Mouse (Mus musculus): ENCODE data around the gene Sectm1a. TPM values are rescaled to one million over a fixed set of nuclear protein-coding genes. Genes with fewer than 3 reads are reported as not detected.
"Not testable (repeated sequence)": the region's sequence is repeated elsewhere in the genome, so short reads cannot be mapped to it uniquely, and the experiment has no call there.

Gene Sectm1a
- total RNA-seq, 2 experiments from 2014 or later, result 0.14 TPM; not detected in 1

- DNase-seq, result no peak
These were observed 8.9 kb upstream of the Sectm1a start for GRCm38 (mm10) chr11:121089756-121090546.

DNA sequence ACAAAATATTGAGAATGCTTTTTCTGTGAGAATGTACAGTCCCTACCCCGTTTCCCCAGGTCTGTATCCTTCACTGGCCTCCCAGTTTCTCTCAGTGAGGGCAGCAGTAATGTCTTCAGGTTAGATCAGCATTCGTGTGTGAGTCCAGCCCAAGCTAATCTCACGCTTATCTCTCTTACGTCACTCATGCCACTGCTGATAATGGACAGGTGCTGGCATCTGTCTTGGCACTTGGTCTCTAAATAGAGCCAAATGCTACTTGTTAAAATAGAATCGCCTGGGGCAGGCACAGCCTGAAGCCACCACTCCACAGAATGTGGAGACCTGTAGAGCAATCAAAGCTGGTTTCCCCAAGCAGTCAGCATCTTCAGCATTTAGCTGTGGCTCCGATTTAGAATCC lies 8.0 kb upstream of the Sectm1a start:
- DNase-seq, result no peak

DNA sequence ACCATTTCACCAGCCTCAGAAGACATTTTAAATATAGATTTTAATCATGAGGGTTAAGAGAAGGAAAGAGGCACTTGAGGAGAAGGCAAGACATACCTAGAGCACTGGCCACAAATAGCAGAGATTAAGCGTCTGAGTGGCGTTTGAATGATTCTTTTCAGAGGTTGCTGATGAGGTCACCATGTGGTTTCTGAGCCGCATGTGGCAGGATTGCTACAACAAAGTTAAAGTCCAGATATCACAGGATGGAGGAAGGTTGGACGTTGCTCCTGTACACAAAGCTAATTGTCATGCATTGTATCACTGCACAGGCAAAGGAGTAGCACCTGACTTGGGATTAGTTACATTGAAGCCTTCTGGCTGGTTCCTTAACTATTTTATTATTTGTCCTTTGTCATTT lies 5.3 kb upstream of the Sectm1a start:
- no peak for DNase-seq

- no peak for DNase-seq
These were observed 4.2 kb upstream of the Sectm1a start for GRCm38 (mm10) chr11:121085181-121085580.

GRCm38 (mm10) chr11:121082857-121083500 lies 2.0 kb upstream of the Sectm1a start:
- no peak for DNase-seq

- no peak for DNase-seq
These were observed 1.2 kb upstream of the Sectm1a start for GRCm38 (mm10) chr11:121082250-121082649.

- DNase-seq, result no peak
These were observed 690 bp downstream of the Sectm1a start for GRCm38 (mm10) chr11:121080330-121080729.

GRCm38 (mm10) chr11:121075655-121076054 lies 5.4 kb downstream of the Sectm1a start:
- DNase-seq, result no peak

- not testable (repeated sequence) for DNase-seq
These were observed 11.4 kb downstream of the Sectm1a start for GRCm38 (mm10) chr11:121069662-121070061.

DNA sequence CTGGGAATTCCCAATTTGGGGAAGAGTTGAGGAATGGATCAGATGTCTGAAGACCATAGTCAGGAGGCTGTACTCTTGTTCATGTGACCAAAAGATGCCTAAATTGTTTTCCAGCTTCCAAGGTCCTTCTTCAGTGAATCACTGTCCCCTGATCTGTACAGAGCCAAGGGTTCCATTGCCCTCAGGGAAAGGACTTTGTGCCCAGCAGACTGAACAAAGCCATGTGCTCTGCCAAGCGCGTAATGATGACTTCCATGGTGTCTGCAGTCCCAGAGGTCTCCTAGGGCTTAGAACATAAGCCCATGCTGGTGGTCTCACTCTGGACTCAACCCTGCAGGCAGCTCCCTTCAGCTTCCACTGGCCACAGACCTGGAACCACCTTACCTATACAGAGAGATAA lies 13.1 kb downstream of the Sectm1a start:
- no peak for DNase-seq

- no peak for DNase-seq
These were observed 16.8 kb downstream of the Sectm1a start for GRCm38 (mm10) chr11:121064197-121064596.

- DNase-seq, result no peak
These were observed 17.6 kb downstream of the Sectm1a start, which contains the start of gene Sectm1b for GRCm38 (mm10) chr11:121063379-121063778. Sectm1b (minus strand) TSS chr11:121063569.

DNA sequence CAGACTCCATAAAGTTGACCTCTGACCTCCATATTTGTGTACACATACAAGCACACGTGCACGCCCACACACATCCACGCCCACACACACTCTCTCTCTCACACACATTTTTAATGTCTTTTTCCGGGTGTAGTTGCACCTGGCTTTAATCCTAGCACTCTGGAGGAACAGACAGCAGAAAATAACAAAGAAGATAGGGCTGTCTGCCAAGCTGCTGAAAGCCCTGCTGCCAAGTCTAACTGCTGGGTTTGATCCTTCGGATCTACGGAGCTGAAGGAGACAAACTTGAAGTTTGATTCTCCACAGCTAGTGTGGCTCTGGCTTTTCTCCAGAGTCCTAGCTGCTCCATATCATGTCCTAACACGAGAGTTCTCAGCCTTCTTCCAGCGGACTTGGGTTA lies 19.4 kb downstream of the Sectm1a start:
- DNase-seq, result no peak

- DNase-seq, result not testable (repeated sequence)
These were observed 20.5 kb downstream of the Sectm1a start for GRCm38 (mm10) chr11:121060401-121061067.

GRCm38 (mm10) chr11:121059471-121059870 lies 21.5 kb downstream of the Sectm1a start:
- no peak for DNase-seq

DNA sequence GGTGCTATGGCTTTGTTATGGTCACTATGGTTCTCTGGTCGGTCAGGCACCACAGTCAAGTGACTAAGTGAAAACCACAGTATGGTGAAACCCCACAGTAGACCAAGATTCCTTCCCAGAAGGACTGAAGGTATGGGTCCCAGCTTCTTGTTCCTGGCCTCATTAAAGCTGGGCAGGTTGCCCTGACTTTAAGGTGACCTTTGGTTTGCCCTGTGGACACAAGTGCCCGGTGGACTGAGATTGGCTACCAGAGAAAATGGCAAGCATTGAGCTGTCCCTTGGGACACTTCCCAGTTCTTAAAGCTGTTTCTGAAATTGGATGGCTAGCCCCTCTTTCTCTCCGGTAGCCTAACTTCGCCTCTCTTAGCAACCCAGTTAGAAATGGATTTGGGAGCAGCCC lies 22.1 kb downstream of the Sectm1a start:
- DNase-seq, result no peak

- DNase-seq, result no peak
These were observed 22.9 kb downstream of the Sectm1a start for GRCm38 (mm10) chr11:121058122-121058521.

DNA sequence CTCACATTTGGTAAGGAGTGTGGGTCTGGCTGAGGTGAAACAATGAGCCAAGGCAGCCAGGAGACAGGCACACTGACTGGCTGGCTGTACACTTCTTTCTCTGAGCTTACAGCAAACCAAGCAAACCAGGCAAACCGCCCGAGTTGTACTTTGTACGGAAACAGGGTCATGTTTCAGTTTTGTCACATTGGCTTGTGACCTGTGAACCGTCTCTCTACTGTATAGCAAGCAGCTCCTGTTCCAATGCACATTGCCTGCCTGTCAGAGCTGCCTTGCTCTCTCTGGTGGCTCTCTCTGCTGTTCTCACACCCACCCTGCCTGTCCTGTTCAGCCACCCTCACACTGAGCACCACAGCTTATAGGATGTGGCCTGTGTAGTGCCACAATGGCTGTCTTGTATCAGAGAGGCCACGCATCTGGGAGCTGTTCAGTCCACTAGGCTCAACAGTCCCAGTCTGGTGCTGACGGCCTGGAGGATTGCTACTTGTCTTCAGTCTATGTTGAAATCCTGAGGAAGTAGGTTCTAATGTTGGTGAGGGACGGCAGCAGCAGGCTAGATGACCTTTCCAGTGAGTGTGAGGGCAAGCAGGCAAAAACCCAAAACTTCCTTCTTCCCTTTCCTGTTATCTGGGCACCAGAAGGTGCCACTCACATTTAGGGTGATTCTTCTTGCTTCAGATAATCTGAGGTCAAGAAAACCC lies 24.3 kb downstream of the Sectm1a start:
- peak; percentile 24 for DNase-seq

DNA sequence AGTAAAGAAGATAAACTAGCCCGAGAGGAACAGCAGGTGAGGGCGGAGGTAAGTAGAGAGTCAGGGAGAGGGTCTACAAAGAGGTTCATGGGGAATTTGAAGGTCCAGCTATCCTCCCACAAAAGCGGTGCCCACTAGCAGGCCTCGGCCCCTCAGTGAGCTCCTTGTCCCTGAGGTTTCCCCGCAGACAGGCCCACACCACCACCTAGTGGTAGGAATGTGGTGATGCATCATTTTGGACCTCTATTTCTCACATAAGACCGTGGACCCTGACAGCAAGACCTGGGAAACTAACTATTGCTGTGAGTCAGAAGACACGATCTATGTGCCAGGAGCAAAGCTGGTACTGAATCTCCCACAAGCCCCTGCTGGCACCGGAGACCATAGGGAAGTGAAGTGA lies 27.5 kb downstream of the Sectm1a start:
- DNase-seq, result peak; percentile 84

DNA sequence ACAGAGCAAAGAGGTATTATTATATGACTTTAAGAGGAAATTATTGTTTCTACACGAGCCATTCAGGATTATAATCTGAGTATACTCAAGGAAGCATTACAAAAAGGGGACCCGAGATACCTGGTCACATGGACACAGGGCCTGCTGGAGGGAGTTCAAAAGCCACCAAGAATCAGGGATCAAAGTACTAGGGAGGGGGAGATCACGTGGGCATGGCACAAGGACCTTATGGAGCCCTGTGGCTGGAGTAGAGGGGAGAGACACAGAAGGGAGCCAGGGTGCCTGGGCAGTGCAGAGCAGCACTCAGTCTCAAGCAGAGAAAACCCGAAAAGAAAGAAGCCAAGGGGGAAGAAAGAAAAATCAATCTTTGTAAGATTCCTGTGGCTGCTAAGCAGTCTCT lies 28.6 kb downstream of the Sectm1a start:
- no peak for DNase-seq

DNA sequence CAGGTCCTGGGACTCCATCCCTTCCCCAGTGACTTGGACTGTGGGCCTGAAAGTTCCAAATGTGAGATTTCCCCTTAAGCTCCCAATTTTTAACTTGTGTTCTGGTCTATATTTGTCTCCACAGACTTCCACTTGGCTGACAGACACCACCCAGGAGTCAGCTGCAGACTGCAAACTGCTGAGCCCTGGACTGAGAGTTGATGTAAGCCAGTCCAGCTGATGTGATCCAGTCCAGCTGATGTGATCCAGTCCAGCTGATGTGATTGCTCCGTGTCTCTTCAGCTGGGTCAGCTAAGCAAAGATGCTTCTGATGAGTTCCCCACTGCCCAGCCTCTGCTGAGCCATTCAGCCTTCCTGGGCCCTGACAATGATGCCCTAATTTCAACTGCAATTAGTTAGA lies 29.2 kb downstream of the Sectm1a start:
- no peak for DNase-seq

DNA sequence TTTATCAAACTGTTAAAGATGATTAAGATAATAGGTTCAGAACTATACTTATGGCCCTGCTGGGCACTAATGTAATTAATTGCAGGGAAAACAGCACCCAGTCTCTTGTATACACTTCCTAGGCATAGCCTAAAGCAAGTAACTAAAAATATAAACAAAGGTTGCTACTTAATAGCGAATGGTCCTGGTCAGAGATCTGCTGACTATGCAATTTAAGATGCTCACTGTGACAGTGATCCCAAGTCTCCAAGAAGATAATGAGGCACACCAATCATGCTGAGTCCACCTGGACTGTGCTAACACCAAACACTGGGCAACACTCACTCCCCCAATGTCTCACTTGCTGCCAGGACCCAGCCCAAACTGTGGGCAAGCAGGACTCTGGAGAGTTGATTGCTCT lies 31.2 kb downstream of the Sectm1a start:
- DNase-seq, result no peak

Measured in gastrocnemius, postnatal 10 days (tissue).